Mouse (Mus musculus) left cerebral cortex, adult 6 months (tissue): Measurements from ENCODE around the gene Zfp983. TPM values are rescaled to one million over a fixed set of nuclear protein-coding genes. Genes with fewer than 3 reads are reported as not detected.

Source experiments
- long read RNA-seq, 2 experiments: library from polyadenylated mRNA; unstranded; transcript quantifications; one replicate each; pipeline ENCODE4 v2.0.0; 2019 to 2020
- polyA plus RNA-seq: library from polyadenylated mRNA; unstranded; fragments of <200 nt; fragmentation: Nextera tagmentation; gene quantifications from 2 replicates; pipeline ENCODE4 v1.2.3, GENCODE M21; 2021

Zfp983 gene
- 3.0 and 3.2 TPM in 2 replicates for polyA plus RNA-seq
- long read RNA-seq, experiment 1, partial matches to known transcripts, result 9 of 66 reads
- long read RNA-seq, experiment 1, other reads (novel, unspliced or antisense), result 57 of 66 reads
- long read RNA-seq, experiment 2, partial matches to known transcripts, result 1 of 12 reads
- long read RNA-seq, experiment 2, other reads (novel, unspliced or antisense), result 11 of 12 reads

DNA sequence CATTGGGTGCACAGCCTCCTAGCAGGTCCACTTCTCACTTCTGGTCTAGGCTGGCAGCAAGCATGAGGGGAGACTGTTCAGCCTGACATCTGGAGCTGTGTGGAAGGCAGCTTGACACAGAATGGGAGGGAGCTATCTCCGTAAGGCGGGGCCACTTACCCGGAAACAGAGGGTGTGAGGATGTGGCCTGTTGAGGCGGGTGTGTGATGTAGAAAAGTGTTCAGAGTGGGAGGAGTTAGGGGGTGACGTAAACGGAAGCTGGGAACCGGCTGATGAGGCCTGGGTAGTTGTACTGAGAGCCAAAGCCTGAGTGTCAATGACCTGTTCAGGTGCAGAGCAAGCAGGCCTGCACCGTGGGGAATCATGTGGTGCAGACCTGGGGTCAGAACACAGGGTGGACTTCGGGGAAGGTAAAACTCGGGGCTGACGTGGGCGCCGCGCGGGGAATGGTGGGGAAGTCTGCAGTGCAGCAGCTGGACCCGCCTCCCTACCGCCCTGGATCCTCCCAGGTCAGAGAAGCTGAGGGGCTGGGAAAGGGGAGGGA lies at the start of gene Zfp983:
Zfp983 (plus strand) TSS at position 261 of the 544 bp plus-strand sequence.

DNA sequence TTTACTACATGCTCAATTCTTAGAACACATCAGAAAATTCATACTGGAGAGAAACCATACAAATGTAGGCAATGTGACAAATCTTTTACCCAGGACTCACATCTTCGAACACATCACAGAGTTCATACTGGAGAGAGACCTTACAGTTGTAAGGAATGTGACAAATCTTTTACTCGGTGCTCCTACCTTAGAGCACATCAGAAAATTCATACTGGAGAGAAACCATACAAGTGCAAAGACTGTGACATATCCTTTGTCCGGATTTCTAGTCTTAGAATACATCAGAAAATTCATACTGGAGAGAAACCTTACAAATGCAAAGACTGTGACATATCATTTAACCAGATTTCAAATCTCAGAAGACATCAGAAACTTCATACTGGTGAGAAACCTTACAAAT lies 41.1 kb downstream of the Zfp983 start, which contains the start of gene Gm10226:
Gm10226 (plus strand) TSS at position 301 of the 400 bp plus-strand sequence.

DNA sequence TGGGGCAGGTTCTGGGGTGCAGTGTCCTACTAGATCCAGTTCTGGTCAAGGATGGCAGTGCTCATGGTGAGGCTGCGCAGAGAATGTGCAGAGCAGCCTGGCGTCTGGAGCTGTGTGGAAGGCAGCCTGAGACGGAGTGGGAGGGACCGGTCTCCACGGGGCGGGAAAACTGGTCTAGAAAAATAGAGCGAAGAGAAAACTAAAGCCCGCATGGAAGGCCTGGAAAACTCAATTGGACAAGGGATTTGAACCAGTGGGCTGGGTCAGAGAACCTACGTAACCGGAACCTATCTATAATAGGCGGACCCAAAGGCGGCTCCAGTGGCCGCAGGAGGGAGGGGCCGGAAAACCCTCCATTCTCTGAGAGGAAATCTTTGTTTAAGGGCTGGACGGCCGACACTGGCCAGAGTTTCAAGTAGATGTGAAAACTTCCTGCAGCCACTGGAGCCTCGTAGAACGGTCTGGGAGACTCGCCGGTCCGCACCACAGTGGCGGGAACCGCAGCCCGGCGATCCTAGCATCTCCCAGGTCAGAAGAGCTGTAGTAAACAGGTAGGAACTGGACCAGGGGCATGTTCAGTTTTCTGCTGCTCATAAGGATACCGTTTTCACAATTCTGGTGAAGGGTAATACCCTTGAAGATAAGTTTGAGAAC lies 57.0 kb downstream of the Zfp983 start, which contains the start of gene Zfp760:
Zfp760 (plus strand) TSS at position 399 of the 654 bp plus-strand sequence.

Other genes with a start within 250 kb of the Zfp983 start
- 1.3 and 1.7 TPM in 2 replicates for gene Zfp54, start 227.4 kb upstream of the Zfp983 start, polyA plus RNA-seq
- 3.5 and 3.7 TPM in 2 replicates for gene Zfp51, start 200.2 kb upstream of the Zfp983 start, polyA plus RNA-seq
- gene Zfp53, start 161.6 kb upstream of the Zfp983 start, polyA plus RNA-seq, result 1.9 and 3.5 TPM in 2 replicates
- gene Zfp52, start 115.1 kb upstream of the Zfp983 start, polyA plus RNA-seq, result 0.88 and 1.0 TPM in 2 replicates
- gene Zfp948, start 83.6 kb upstream of the Zfp983 start, polyA plus RNA-seq, result 3.8 and 4.1 TPM in 2 replicates
- 1.6 and 2.8 TPM in 2 replicates for gene Gm10226, start 41.2 kb downstream of the Zfp983 start, polyA plus RNA-seq
- 1.9 and 2.8 TPM in 2 replicates for gene Zfp760, start 57.1 kb downstream of the Zfp983 start, polyA plus RNA-seq
- gene Zfp229, start 80.2 kb downstream of the Zfp983 start, polyA plus RNA-seq, result 0.64 and 0.78 TPM in 2 replicates
- gene Zfp820, start 195.1 kb downstream of the Zfp983 start, polyA plus RNA-seq, result 0.26 and 0.33 TPM in 2 replicates